Mouse (Mus musculus): ENCODE data around the gene Lilra5. TPM values are rescaled to one million over a fixed set of nuclear protein-coding genes. Genes with fewer than 3 reads are reported as not detected.

Lilra5 gene
- total RNA-seq (2012; rRNA removed) (not detected in 2 replicates), total RNA-seq (2014; rRNA removed) (not detected in 2 replicates), polyA plus RNA-seq (2012; ENCODE audit: insufficient read length, low read depth) (not detected in 2 replicates)

DNA sequence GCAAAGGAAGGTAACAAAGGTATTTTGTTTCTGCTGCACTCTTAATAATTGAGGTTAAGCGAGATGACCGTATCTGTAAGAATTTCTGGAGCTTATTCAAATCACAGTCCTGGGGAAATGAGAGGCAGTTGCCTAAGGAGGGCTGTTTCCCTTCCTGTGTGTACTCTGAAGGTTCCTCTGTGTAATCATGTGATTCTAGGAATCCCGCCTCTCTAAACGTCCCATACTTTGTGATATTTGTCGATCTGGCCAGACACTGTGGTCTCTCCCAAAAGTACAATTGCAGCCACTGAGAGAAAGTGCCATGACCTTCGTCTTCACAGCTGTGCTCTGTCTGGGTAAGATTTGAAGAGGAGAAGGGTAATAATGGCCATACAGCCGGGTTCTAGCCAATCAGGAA is at the start of gene Lilra5:
Gene Lilra5 (plus strand): TSS at position 301 of the 400 bp plus-strand sequence.
- TF ChIP-seq E2F4 (IDR thresholded peaks at IDR 0.05; ENCODE audit: insufficient replicate concordance, low read depth, low read length) (no peak), EP300 (IDR thresholded peaks at IDR 0.05; ENCODE audit: low read length) (no peak), MEF2A (IDR thresholded peaks at IDR 0.05; ENCODE audit: borderline replicate concordance, low read depth, low read length) (no peak), JUN (IDR thresholded peaks at IDR 0.05; ENCODE audit: insufficient read depth, low read depth, low read length) (no peak), RCOR1 (conservative IDR thresholded peaks at IDR 0.05; ENCODE audit: low read depth, low read length) (no peak), ZMIZ1 (IDR thresholded peaks at IDR 0.05; ENCODE audit: low read depth, low read length) (no peak), MXI1 (IDR thresholded peaks at IDR 0.05; ENCODE audit: low read depth, low read length) (no peak), SIN3A (IDR thresholded peaks at IDR 0.05; ENCODE audit: low read length) (no peak), NELFE (IDR thresholded peaks at IDR 0.05; ENCODE audit: low read depth, low read length) (no peak), MAFK (IDR thresholded peaks at IDR 0.05; ENCODE audit: insufficient replicate concordance, low read length) (no peak), ZKSCAN1 (IDR thresholded peaks at IDR 0.05; ENCODE audit: borderline replicate concordance, low read depth, low read length) (no peak), ELF1 (IDR thresholded peaks at IDR 0.05; ENCODE audit: low read depth, low read length) (no peak), ZNF384 (IDR thresholded peaks at IDR 0.05; ENCODE audit: low read depth, low read length) (no peak), NRF1 (IDR thresholded peaks at IDR 0.05; ENCODE audit: low read depth, low read length) (no peak), MYC (IDR thresholded peaks at IDR 0.05; ENCODE audit: low read depth, low read length) (no peak), CTCF (conservative IDR thresholded peaks at IDR 0.05 in 1 of 2, IDR thresholded peaks at IDR 0.05 in 1 of 2; ENCODE audit: low read depth in 2 of 2, low read length in 2 of 2) (no peak), IRF4 (IDR thresholded peaks at IDR 0.05; ENCODE audit: low read depth, low read length) (no peak), TCF12 (IDR thresholded peaks at IDR 0.05; ENCODE audit: low read depth, low read length) (no peak)
- Histone ChIP-seq H3K9me3 (replicated peaks; ENCODE audit: low read length) (no peaks in the 10 kb centered on the region), H3K4me1 (ENCODE audit: control insufficient read depth in 1 of 2, insufficient read depth in 2 of 2) (peaks cover 0 to 3% of the 10 kb centered on the region in 2 experiments; a peak in 1 of 4 replicates), H3K4me2 (ENCODE audit: insufficient read depth, low read depth, poor library complexity, severe bottlenecking) (no peak within 1 kb of the TSS), H3K27ac (ENCODE audit: insufficient read depth, low read depth) (no peak within 1 kb of the TSS), H3K4me3 (replicated peaks in 1 of 3; ENCODE audit: low read depth in 2 of 3, low read length in 2 of 3, poor library complexity in 1 of 3) (no peak within 1 kb of the TSS), H3K36me3 (replicated peaks in 1 of 2; ENCODE audit: control insufficient read depth in 1 of 2, insufficient read depth in 1 of 2, low read length in 1 of 2) (no peaks in the 10 kb centered on the region), H3K27me3 (replicated peaks) (no peaks in the 10 kb centered on the region), H3K79me2 (replicated peaks; ENCODE audit: control insufficient read depth, extremely low read depth, insufficient read depth, poor library complexity, severe bottlenecking) (no peaks in the 10 kb centered on the region), H3K9ac (ENCODE audit: insufficient read depth, low read depth) (no peak within 1 kb of the TSS)
- no peak for DNase-seq (ENCODE audit: extremely low read depth)
- dilution Hi-C loops (cut with MboI; ENCODE audit: extremely low pct_ligation_motif_present, extremely low pct_unique_long_range_greater_than_20kb, low sequenced_read_pairs) (no loop called here), in situ Hi-C loops (cut with MboI; ENCODE audit: low pct_ligation_motif_present, low pct_unique_long_range_greater_than_20kb, low sequenced_read_pairs) (no loop called here)

DNA sequence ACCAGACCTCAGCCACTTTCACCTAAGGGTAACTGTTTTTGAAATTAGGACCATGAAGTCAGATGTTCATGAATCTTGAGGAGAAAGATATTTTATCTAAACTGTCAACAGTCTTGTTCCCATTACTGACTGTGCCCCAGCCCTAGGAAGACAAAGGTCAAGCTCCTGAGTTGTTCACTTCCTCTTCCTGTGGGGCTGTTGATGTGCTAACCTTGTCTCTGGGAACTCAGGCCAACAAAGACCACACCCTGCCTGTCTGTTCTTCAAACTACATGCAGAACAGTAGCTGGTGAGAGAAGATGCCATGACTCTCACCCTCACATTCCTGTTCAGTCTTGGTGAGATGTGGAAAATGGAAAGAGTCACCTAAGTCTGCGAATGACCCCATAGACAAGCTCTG is 30.4 kb upstream of the Lilra5 start:
- Histone ChIP-seq H3K4me3 (replicated peaks in 1 of 3; ENCODE audit: low read depth in 2 of 3, low read length in 2 of 3, poor library complexity in 1 of 3) (no peak overlapping the region), H3K36me3 (replicated peaks in 1 of 2; ENCODE audit: control insufficient read depth in 1 of 2, insufficient read depth in 1 of 2, low read length in 1 of 2) (no peaks in the 10 kb centered on the region), H3K4me1 (ENCODE audit: control insufficient read depth in 1 of 2, insufficient read depth in 2 of 2) (no peaks in the 10 kb centered on the region), H3K27ac (ENCODE audit: insufficient read depth, low read depth) (no peak overlapping the region), H3K79me2 (replicated peaks; ENCODE audit: control insufficient read depth, extremely low read depth, insufficient read depth, poor library complexity, severe bottlenecking) (no peaks in the 10 kb centered on the region), H3K27me3 (replicated peaks) (no peaks in the 10 kb centered on the region), H3K9ac (ENCODE audit: insufficient read depth, low read depth) (no peak overlapping the region), H3K9me3 (replicated peaks; ENCODE audit: low read length) (no peaks in the 10 kb centered on the region), H3K4me2 (ENCODE audit: insufficient read depth, low read depth, poor library complexity, severe bottlenecking) (no peak overlapping the region)
- in situ Hi-C loops (cut with MboI; ENCODE audit: low pct_ligation_motif_present, low pct_unique_long_range_greater_than_20kb, low sequenced_read_pairs), result no loop called here
- no peak for TF ChIP-seq MXI1 (IDR thresholded peaks at IDR 0.05; ENCODE audit: low read depth, low read length)
- no peak for TF ChIP-seq USF1 (IDR thresholded peaks at IDR 0.05; ENCODE audit: low read depth, low read length)
- TF ChIP-seq ELF1 (IDR thresholded peaks at IDR 0.05; ENCODE audit: low read depth, low read length), result no peak
- no peak for TF ChIP-seq ETS1 (conservative IDR thresholded peaks at IDR 0.05; ENCODE audit: low read depth, low read length)
- TF ChIP-seq USF2 (conservative IDR thresholded peaks at IDR 0.05; ENCODE audit: low read depth, low read length), result no peak
- no peak for TF ChIP-seq UBTF (IDR thresholded peaks at IDR 0.05; ENCODE audit: low read depth, low read length)
- TF ChIP-seq BHLHE40 (IDR thresholded peaks at IDR 0.05; ENCODE audit: low read depth, low read length), result no peak
- no peak for TF ChIP-seq RCOR1 (conservative IDR thresholded peaks at IDR 0.05; ENCODE audit: low read depth, low read length)
- no peak for TF ChIP-seq CHD1 (IDR thresholded peaks at IDR 0.05; ENCODE audit: low read depth, low read length)
- no peak for TF ChIP-seq SIN3A (IDR thresholded peaks at IDR 0.05; ENCODE audit: low read length)
- no peak for TF ChIP-seq MAZ (IDR thresholded peaks at IDR 0.05; ENCODE audit: low read depth, low read length)
- TF ChIP-seq MYC (IDR thresholded peaks at IDR 0.05; ENCODE audit: low read depth, low read length), result no peak
- TF ChIP-seq SMC3 (IDR thresholded peaks at IDR 0.05; ENCODE audit: low read depth, low read length), result no peak
- no peak for TF ChIP-seq NRF1 (IDR thresholded peaks at IDR 0.05; ENCODE audit: low read depth, low read length)
- no peak for TF ChIP-seq MAX (IDR thresholded peaks at IDR 0.05; ENCODE audit: low read length)
- no peak for TF ChIP-seq JUND (conservative IDR thresholded peaks at IDR 0.05; ENCODE audit: low read depth, low read length)
- dilution Hi-C loops (cut with MboI; ENCODE audit: extremely low pct_ligation_motif_present, extremely low pct_unique_long_range_greater_than_20kb, low sequenced_read_pairs), result no loop called here
- DNase-seq (ENCODE audit: extremely low read depth), result no peak
